Mouse (Mus musculus) midbrain, embryonic 11.5 days (tissue): ENCODE results near the gene Mfn2. TPM values are rescaled to one million over a fixed set of nuclear protein-coding genes. Genes with fewer than 3 reads are reported as not detected.

Experiments
- ATAC-seq: fragments of 200-750 bp; cut with Nextera tagmentation; 2 replicates; pipeline ENCODE4 v1.8.0; 2017; ENCODE audit warnings: moderate TSS enrichment, moderate library complexity; ENCODE audit not compliant: low FRiP score
- DNase-seq: peaks from one replicate; pipeline ENCODE4 v3.0.0; 2015; ENCODE audit warnings: low spot score; ENCODE audit errors: missing footprints
- H3K27ac ChIP-seq: fragments of 300-500 bp; sonication (generic); 2 replicates; pipeline ENCODE4 v1.5.1; 2014; ENCODE audit warnings: low read depth, low read length
- H3K27me3 ChIP-seq: fragments of 300-500 bp; sonication (generic); 2 replicates; pipeline ENCODE4 v1.6.1; 2014; ENCODE audit warnings: mild to moderate bottlenecking, low read length, moderate library complexity, mixed read lengths; ENCODE audit not compliant: control insufficient read depth, insufficient read depth
- H3K36me3 ChIP-seq: fragments of 300-500 bp; sonication (generic); 2 replicates; pipeline ENCODE4 v1.6.1; 2014; ENCODE audit warnings: mild to moderate bottlenecking, low read length, moderate library complexity, mixed read lengths; ENCODE audit not compliant: control insufficient read depth, insufficient read depth
- H3K4me1 ChIP-seq: fragments of 300-500 bp; sonication (generic); 2 replicates; pipeline ENCODE4 v1.6.1; 2014; ENCODE audit warnings: low read length; ENCODE audit not compliant: control insufficient read depth, insufficient read depth
- H3K4me2 ChIP-seq: fragments of 300-500 bp; sonication (generic); 2 replicates; pipeline ENCODE4 v1.6.1; 2014; ENCODE audit warnings: mild to moderate bottlenecking, moderate library complexity
- H3K4me3 ChIP-seq: fragments of 300-500 bp; sonication (generic); 2 replicates; pipeline ENCODE4 v1.5.1; 2014; ENCODE audit warnings: low read depth, low read length
- H3K9ac ChIP-seq: fragments of 300-500 bp; sonication (generic); 2 replicates; pipeline ENCODE4 v1.6.1; 2014; ENCODE audit warnings: low read length
- H3K9me3 ChIP-seq: fragments of 300-500 bp; sonication (generic); 2 replicates; pipeline ENCODE4 v1.6.1; 2016; ENCODE audit warnings: low read length; ENCODE audit not compliant: control insufficient read depth
- WGBS: fragments of 180-500 bp; shearing (Covaris S2); extraction: QIAGEN DNeasy Blood & Tissue Kit; methylation state at CpG from one replicate; pipeline ENCODE4 v1.1.7; 2014; 5-methylcytosine and 5-hydroxymethylcytosine counted together
- polyA plus RNA-seq: library from polyadenylated mRNA; unstranded; fragments of >200 nt; fragmentation: Nextera tagmentation; extraction: Ambion mirVana; gene quantifications from 2 replicates; pipeline ENCODE4 v1.2.1, GENCODE M21; 2014

The Mfn2 gene
- polyA plus RNA-seq, result 36.8 and 42.4 TPM in 2 replicates

DNA sequence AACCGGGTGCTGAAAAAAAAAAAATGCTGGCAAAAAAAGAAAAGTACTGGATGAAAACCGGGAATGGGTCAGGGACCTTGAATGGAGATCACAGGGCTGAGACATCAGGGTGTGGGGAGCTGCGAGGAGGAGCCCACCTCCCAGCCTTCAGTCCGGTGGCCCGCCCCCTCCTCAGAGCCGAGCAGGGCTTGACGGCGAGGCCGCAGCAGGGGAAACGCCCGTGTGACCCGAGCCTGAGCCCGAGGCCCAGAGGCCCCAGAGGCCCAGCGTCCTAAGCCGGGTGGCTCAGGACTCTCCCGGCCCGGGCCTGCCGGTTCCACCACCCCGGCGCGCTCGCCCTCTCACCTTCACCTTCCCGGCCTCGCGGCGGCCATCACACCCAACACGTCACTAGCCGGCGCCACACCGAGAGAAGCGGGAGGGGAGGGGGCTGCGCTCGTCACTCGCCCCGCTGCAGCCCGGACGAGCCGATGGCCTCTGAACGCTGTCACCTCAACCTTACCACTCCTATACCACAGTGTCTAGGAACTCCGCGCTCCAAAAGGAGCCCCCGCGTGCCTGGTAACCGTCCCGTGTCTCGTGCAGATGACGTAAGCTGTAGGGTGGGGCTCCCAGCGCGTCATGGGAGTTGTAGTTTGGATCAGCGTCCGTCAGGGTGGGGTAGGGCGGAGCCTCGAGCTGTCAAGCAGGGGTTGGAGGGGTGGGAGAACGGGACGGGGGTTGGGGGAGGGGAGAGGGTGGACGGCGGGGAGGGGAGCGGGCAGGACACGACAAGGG, at the start of gene Mfn2:
Gene Mfn2, minus strand, starts transcription at position 392 of the 777 bp plus-strand sequence.
- no peaks in the 10 kb centered on the region for H3K27me3 ChIP-seq
- H3K9ac ChIP-seq, result peak within 1 kb of the TSS; percentile 84
- H3K9me3 ChIP-seq, result no peaks in the 10 kb centered on the region
- H3K36me3 ChIP-seq, result peaks cover 6% of the 10 kb centered on the region; the same call in 1 of the 2 replicates
- DNase-seq (peak; percentile 99), ATAC-seq (peak; percentile 96)
- H3K4me1 ChIP-seq, result peaks cover 8% of the 10 kb centered on the region
- peak within 1 kb of the TSS; percentile 93 for H3K4me3 ChIP-seq
- WGBS, result under 1% methylated on average over 57 of the region's 59 CpGs
- H3K4me2 ChIP-seq, result peak within 1 kb of the TSS; percentile 74
- peak within 1 kb of the TSS; percentile 58 for H3K27ac ChIP-seq

DNA sequence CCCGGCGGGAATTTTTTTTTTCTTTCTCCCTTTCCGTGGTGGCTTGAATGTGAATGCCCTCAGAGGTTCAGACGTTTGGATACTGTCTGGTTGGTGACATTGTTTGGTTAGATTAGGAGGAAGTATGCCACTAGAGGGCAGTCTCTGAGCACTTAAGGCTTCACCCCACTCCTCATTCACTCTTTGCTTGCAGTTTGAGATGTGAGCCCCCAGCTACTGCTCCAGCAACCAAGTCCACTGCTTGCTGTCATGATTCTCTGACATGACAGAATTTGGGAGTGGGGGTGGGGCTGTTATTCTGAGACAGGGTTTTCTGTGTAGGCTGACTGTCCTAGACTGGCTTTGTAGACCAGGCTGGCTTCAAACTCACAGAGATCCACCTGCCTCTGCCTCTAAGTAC, 49.1 kb upstream of the Mfn2 start:
- ATAC-seq (peak; percentile 52; the same call in 1 of the 2 replicates), DNase-seq (peak; percentile 89)
- H3K4me1 ChIP-seq, result no peaks in the 10 kb centered on the region
- H3K9ac ChIP-seq, result no peak overlapping the region
- H3K4me2 ChIP-seq, result no peak overlapping the region
- WGBS, result 10% methylated on average over 4 of the region's 4 CpGs
- no peaks in the 10 kb centered on the region for H3K36me3 ChIP-seq
- no peaks in the 10 kb centered on the region for H3K9me3 ChIP-seq
- no peaks in the 10 kb centered on the region for H3K27me3 ChIP-seq
- H3K4me3 ChIP-seq, result no peak overlapping the region
- H3K27ac ChIP-seq, result no peak overlapping the region

DNA sequence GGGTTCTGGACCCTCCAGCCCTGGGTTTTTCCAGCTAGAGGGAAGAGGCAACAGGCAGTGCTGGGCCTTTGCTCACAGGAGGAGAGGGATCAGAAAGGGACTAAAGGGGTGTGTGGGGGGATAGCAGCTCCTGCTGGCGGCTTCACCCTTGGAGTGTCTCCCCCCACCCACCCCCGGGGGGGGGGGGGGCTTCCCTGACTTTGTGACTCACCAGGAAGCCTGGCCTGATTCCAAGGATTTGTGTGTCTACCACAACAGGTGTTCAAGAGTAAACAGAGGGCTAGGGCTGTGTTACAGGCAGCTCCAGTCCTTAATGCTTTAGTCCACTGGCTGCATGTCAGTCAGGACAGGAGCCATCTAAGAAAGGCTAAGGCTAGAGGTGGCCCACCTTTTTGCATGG, 43.0 kb upstream of the Mfn2 start:
- H3K4me3 ChIP-seq, result no peak overlapping the region
- 0 out of 2 replicates have a peak, but pooled peaks cover 3% of the 10 kb centered on the region for H3K4me1 ChIP-seq
- no peak overlapping the region for H3K27ac ChIP-seq
- no peak overlapping the region for H3K4me2 ChIP-seq
- 56% methylated on average over 2 of the region's 2 CpGs for WGBS
- no peak overlapping the region for H3K9ac ChIP-seq
- H3K27me3 ChIP-seq, result no peaks in the 10 kb centered on the region
- DNase-seq (no peak), ATAC-seq (no peak)
- no peaks in the 10 kb centered on the region for H3K9me3 ChIP-seq
- peaks cover 23% of the 10 kb centered on the region for H3K36me3 ChIP-seq

DNA sequence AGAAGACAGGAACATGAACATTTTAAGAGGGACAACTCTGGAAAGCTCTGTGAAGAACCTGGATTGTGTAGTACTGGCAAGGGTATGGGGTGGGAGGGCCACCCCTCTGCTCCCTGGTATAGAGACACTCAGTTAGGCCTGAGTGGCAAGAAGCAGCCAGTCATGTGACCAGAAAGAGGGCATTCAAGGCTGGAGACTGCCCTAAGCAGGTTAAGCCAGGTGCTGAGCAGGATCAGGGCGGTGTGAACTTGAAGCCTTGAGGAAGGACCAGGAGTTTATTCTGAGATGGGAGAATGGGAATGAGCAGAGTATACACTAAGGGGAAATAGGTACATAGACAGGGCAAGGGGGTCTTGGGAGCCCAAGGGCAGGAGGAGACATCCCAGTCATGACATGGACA, 38.5 kb upstream of the Mfn2 start:
- no peak overlapping the region for H3K4me3 ChIP-seq
- DNase-seq (no peak), ATAC-seq (no peak)
- H3K9me3 ChIP-seq, result no peaks in the 10 kb centered on the region
- peaks cover 14% of the 10 kb centered on the region for H3K4me1 ChIP-seq
- H3K4me2 ChIP-seq, result no peak overlapping the region
- no peak overlapping the region for H3K9ac ChIP-seq
- H3K27me3 ChIP-seq, result no peaks in the 10 kb centered on the region
- WGBS, result 94% methylated on average over 1 of the region's 1 CpGs
- H3K27ac ChIP-seq, result no peak overlapping the region
- peaks cover 23% of the 10 kb centered on the region for H3K36me3 ChIP-seq

DNA sequence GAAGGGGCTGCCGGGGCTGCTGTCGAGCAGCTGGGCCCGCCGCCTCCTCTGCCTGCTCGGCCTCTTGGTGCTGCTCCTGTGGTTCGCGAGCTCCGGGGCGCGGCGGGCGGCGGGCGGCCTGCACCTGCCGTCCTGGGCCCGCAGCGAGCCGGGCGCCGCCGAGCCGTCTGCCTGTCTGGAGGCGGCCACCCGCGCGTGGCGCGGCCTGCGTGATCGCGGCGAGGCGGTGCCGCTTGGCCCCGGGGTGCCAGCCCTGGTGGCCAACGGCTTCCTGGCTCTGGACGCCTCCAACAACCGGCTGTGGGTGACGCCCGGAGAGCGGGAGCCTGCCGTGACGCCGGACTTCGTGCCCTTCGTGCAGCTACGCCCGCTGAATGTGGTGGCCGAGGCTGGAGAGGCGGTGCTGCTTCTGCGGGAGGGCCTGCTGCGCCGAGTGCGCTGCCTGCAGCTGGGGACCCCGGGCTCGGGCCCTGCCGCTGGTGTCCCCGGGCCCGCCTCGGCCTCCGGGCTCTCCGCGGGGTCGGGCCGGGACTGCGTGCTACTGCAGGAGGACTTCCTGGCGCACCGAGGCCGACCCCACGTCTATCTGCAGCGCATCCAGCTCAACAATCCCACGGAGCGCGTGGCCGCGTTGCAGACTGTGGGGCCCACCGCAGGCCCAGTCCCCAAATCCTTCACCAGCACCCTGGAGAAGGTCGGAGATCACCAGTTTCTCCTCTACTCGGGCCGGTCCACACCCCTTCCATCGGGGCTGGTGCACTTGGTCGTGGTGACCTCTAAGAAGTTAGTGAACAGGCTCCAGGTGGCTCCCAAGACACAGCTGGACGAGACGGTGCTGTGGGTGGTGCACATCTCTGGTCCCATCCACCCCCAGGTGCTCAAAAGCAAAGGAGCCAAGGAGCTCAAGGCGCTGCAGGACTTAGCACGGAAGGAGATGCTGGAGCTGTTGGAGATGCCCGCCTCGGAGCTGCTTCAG, 36.8 kb upstream of the Mfn2 start:
- ATAC-seq (peak; percentile 67), DNase-seq (no peak)
- Histone ChIP-seq H3K4me1 (peaks cover 14% of the 10 kb centered on the region), H3K27me3 (no peaks in the 10 kb centered on the region; the same call in 1 of the 2 replicates), H3K4me2 (peak overlapping the region; percentile 100), H3K4me3 (peak overlapping the region; percentile 97), H3K36me3 (peaks cover 14% of the 10 kb centered on the region; the same call in 1 of the 2 replicates), H3K9me3 (no peaks in the 10 kb centered on the region), H3K27ac (0 out of 2 replicates have a peak overlapping the region, but pooled peaks have one; percentile 5), H3K9ac (peak overlapping the region; percentile 84)
- WGBS, result 9% methylated on average over 72 of the region's 88 CpGs

DNA sequence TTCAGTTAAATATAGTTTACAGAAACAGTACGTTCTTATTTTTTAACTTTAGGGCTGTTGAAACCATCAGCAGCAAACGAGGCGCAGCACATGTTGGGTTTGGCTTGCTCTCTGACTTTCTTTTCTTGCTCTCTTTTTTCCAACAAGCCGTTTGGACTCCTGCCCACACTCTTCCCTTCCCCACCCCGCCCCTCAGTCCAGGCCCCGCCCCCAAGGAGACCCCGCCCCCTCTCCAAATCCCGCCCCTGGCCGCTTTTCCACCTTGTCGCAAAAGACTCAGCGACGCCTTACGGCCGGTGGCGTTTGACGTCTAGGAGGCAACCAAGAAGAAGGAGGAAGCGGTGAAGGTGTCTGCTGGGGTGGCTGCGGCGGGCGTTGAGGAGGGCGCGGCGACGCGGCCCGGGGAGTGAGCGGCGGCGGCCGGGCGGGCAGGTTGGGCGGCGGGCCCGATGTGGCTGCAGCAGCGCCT, 36.1 kb upstream of the Mfn2 start, which contains the start of gene 2510039O18Rik:
Gene 2510039O18Rik, plus strand, starts transcription at position 320 of the 469 bp plus-strand sequence.
- H3K27ac ChIP-seq, result peak within 1 kb of the TSS; percentile 26; the same call in 1 of the 2 replicates
- H3K9ac ChIP-seq, result peak within 1 kb of the TSS; percentile 84
- DNase-seq (peak; percentile 96), ATAC-seq (peak; percentile 65)
- no peaks in the 10 kb centered on the region for H3K9me3 ChIP-seq
- 5% methylated on average over 31 of the region's 35 CpGs for WGBS
- H3K4me3 ChIP-seq, result peak within 1 kb of the TSS; percentile 97
- peaks cover 14% of the 10 kb centered on the region for H3K4me1 ChIP-seq
- H3K4me2 ChIP-seq, result peak within 1 kb of the TSS; percentile 100
- no peaks in the 10 kb centered on the region; the same call in 1 of the 2 replicates for H3K27me3 ChIP-seq
- H3K36me3 ChIP-seq, result peaks cover 12% of the 10 kb centered on the region; the same call in 1 of the 2 replicates

DNA sequence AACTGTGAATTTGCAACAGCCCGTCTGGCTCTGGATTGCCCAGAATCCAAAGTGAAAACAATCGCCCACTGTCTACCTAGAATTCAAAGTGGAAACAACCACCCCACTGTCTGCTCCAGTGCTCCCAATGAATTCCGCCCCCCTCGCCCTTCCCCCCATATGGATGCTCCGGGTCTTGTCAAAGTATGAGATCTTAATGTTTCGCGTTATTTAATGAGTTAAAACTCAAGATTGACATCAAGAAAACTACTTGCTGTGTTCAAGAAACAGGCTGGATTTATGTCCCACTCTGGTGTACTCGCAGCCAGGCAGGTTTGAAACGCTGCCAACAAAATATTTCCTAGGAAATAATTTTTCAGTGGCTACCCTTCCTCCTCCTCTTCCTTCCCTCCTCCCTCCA, 35.6 kb upstream of the Mfn2 start:
- DNase-seq (no peak), ATAC-seq (peak; percentile 23; the same call in 1 of the 2 replicates)
- H3K27ac ChIP-seq, result peak overlapping the region; percentile 26; the same call in 1 of the 2 replicates
- H3K27me3 ChIP-seq, result no peaks in the 10 kb centered on the region; the same call in 1 of the 2 replicates
- H3K9ac ChIP-seq, result no peak overlapping the region
- H3K4me2 ChIP-seq, result no peak overlapping the region
- peaks cover 14% of the 10 kb centered on the region for H3K4me1 ChIP-seq
- no peak overlapping the region for H3K4me3 ChIP-seq
- H3K9me3 ChIP-seq, result no peaks in the 10 kb centered on the region
- 63% methylated on average over 9 of the region's 9 CpGs for WGBS
- peaks cover 7% of the 10 kb centered on the region; the same call in 1 of the 2 replicates for H3K36me3 ChIP-seq

DNA sequence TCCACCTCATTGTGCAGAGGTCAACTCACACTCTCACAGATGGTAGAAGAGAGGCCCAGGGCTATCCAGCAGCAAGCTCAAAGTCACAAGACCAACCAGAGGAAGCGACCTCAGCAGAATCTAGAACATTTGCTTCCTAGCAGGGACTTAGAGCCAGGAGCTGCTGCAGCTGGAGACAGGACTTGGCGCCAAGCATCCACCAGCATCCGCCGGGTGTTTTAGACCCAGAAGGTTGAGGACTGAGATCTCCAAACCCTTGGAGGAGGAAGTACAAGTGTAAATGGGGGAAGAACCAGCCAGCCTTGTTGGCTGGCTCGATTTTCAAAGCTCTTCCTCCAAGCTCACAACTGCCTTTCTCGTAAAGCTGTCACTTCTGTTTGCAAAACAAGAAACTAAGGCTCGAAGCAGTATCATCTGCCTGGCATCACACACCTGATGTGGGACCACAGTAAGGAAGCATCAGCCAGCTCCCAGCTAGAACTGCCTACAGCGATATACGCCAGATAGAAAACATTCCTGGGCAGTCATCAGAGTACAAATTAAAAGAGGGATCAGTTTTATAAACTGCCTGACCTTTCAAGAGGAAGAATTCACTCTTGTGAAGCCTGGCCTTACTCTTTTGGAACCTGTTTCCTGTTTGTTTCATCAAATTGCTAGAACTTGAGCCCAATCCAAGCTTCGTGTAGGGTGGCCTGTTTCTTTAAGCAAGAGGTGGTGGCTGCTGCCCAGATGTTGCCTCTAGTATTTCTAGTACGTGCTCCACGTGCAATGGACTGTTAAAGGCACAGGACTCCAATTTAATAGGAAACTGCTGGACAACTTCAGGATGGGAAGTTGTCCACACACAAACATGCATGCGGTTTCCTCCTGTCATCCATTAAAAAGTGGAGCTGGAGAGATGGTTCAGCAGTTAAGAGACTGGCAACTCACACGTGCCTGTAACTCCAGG, 33.9 kb upstream of the Mfn2 start:
- H3K4me1 ChIP-seq, result peaks cover 14% of the 10 kb centered on the region
- no peak overlapping the region for H3K4me2 ChIP-seq
- WGBS, result 76% methylated on average over 14 of the region's 14 CpGs
- no peaks in the 10 kb centered on the region for H3K36me3 ChIP-seq
- H3K9me3 ChIP-seq, result no peaks in the 10 kb centered on the region
- H3K27ac ChIP-seq, result no peak overlapping the region
- no peaks in the 10 kb centered on the region; the same call in 1 of the 2 replicates for H3K27me3 ChIP-seq
- H3K9ac ChIP-seq, result no peak overlapping the region
- DNase-seq, result no peak
- no peak overlapping the region for H3K4me3 ChIP-seq
- no peak for ATAC-seq
